Comparison of ENCODE assay signal across 21 mouse cellular contexts in genomic region chr4:56610273-56610672, GRCm38 (mm10).
DNase-seq lines count a peak whose midpoint lies in the region; ATAC-seq and TF ChIP-seq lines count a peak whose summit lies in the region.
"Had no signal": no experiment of that assay in that cellular context is flagged by ENCODE, and none has a peak within 500 bp of the region (broad histone marks: within the 10 kb centered on the region; RNA-seq: fewer than 3 reads in every experiment).

No protein-coding gene starts in this region.

- no peak overlapping the region for H3K4me3 ChIP-seq in stomach, postnatal 0 days (ENCODE audit: low read depth, low read length)
- H3K4me3 ChIP-seq: embryonic facial prominence, embryonic 15.5 days; erythroblast, embryonic 14.5 days; forebrain, embryonic 10.5 days; gastrocnemius, adult 2 months; hindbrain, embryonic 13.5 days had no signal

- H3K27ac ChIP-seq in stomach, postnatal 0 days (replicated peaks): peak overlapping the region; percentile 41; the same call in 1 of the 2 replicates
- H3K27ac ChIP-seq: embryonic facial prominence, embryonic 15.5 days; forebrain, embryonic 10.5 days; gastrocnemius, adult 2 months; hindbrain, embryonic 13.5 days; hindbrain, postnatal 0 days had no signal

- no peaks in the 10 kb centered on the region for H3K27me3 ChIP-seq in stomach, postnatal 0 days (ENCODE audit: control insufficient read depth, insufficient read depth, low read length)
- H3K27me3 ChIP-seq: embryonic facial prominence, embryonic 15.5 days; hindbrain, embryonic 13.5 days had no signal

- H3K4me2 ChIP-seq in stomach, postnatal 0 days (replicated peaks; ENCODE audit: low read depth): no peak overlapping the region
- H3K4me2 ChIP-seq: embryonic facial prominence, embryonic 15.5 days; hindbrain, embryonic 13.5 days had no signal

- no peaks in the 10 kb centered on the region for H3K4me1 ChIP-seq in stomach, postnatal 0 days (replicated peaks; ENCODE audit: control insufficient read depth, insufficient read depth)
- H3K4me1 ChIP-seq: forebrain, embryonic 10.5 days had no signal

- no peak overlapping the region for H3K9ac ChIP-seq in stomach, postnatal 0 days (ENCODE audit: low read length)
- H3K9ac ChIP-seq: embryonic facial prominence, embryonic 15.5 days; hindbrain, embryonic 13.5 days had no signal

- TF ChIP-seq CTCF in stomach, postnatal 0 days (IDR thresholded peaks at IDR 0.05; ENCODE audit: low read depth): no peak

- peak; percentile 62; the same call in 1 of the 2 replicates for ATAC-seq in stomach, postnatal 0 days (ENCODE audit: low FRiP score, low TSS enrichment)
- ATAC-seq: forebrain, embryonic 14.5 days; hindbrain, postnatal 0 days had no signal

- H3K36me3 ChIP-seq in stomach, postnatal 0 days (ENCODE audit: control insufficient read depth, insufficient read depth, low read length): no peaks in the 10 kb centered on the region
- H3K36me3 ChIP-seq: embryonic facial prominence, embryonic 15.5 days; forebrain, embryonic 10.5 days; hindbrain, embryonic 13.5 days had no signal

- no peaks in the 10 kb centered on the region for H3K9me3 ChIP-seq in stomach, postnatal 0 days (ENCODE audit: control insufficient read depth, low read length)
- H3K9me3 ChIP-seq: embryonic facial prominence, embryonic 15.5 days; forebrain, embryonic 10.5 days; hindbrain, embryonic 13.5 days had no signal

- peak; percentile 76 for TF ChIP-seq EP300 in stomach, postnatal 0 days (optimal IDR thresholded peaks at IDR 0.05)

- 69% methylated on average over 6 of the region's 6 CpGs for WGBS in stomach, postnatal 0 days

- peak; percentile 35 for DNase-seq in adrenal gland, adult 2 months
- no peak for DNase-seq in adrenal gland, postnatal 25 days
- DNase-seq in 3T3-L1 (ENCODE audit: low read depth, low spot score) (peak; percentile 53), adipocyte (ENCODE audit: low spot score) (peak; percentile 64)
- DNase-seq in stomach, postnatal 0 days (ENCODE audit: low spot score): no peak
- no peak for DNase-seq in spleen, postnatal 10 days (ENCODE audit: low spot score in 2 of 2)
- DNase-seq in kidney, postnatal 25 days: no peak
- DNase-seq: adrenal gland, adult 8-10 months; cerebellum, adult 11 months; cerebellum, adult 8-10 months; cerebellum, postnatal 14 days; embryo, embryonic 11 days; gastrocnemius, adult 2 months; gastrocnemius, postnatal 36 days; heart, adult 11 months had no signal

Comparison
In these comparisons a context has a peak if more than half of its experiments do, and no peak if none do; other contexts are left out.
1. DNase-seq: peak in adrenal gland, adult 2 months (single experiment), 3T3-L1 (single experiment) and adipocyte (single experiment); none in adrenal gland, postnatal 25 days (single experiment), stomach, postnatal 0 days (single experiment), spleen, postnatal 10 days (0 of 2) and kidney, postnatal 25 days (0 of 2).